Mouse (Mus musculus): ENCODE measurements at regions not wholly inside any gene's neighbourhood (a gene's known extent, or its start where the extent isn't known, plus 50 kb on each side); places are given as distances from the start of the nearest gene placed in this dataset.
"Not testable (repeated sequence)": the region's sequence is repeated elsewhere in the genome, so short reads cannot be mapped to it uniquely, and the experiment has no call there.

DNA sequence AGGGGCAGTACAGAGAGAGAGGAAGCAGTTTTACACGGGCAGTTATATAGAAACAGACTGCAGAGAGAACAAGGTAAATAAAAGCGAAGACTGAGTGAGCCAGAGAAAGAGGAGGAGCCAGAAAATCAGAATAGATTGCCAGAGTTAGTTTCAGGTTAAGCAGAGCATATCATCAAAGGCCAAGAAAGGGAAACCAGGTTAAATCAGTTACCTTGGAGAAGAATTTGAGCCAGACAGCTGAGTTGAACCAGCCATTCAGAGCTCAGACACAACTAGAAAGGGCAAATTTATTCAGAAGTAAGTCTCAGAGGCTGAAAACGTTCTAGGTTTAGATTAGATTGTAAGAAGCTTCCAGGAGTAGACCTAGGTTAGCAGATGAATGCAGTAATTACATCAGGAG lies 858.6 kb downstream of the Adgrl3 start:
- no peak for DNase-seq

DNA sequence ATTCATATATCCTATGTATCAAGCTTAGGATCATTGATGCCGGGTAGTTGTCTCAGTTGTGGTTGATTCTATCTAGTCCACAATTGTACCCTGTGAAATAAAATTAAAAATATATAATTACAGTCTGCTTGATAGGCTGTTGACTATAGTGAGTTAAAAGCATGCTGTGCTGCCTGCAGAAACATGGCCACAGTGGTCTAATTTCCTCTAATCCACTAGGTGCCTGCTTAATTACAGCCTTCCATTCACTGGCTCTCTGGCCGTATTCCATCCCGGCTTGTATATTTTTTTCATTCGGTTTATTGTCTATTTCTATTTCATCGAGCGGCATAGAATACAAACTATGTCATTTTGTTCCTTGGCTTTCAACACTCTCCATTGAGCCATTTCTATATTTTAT lies 873.4 kb downstream of the Adgrl3 start:
- DNase-seq, result no peak

DNA sequence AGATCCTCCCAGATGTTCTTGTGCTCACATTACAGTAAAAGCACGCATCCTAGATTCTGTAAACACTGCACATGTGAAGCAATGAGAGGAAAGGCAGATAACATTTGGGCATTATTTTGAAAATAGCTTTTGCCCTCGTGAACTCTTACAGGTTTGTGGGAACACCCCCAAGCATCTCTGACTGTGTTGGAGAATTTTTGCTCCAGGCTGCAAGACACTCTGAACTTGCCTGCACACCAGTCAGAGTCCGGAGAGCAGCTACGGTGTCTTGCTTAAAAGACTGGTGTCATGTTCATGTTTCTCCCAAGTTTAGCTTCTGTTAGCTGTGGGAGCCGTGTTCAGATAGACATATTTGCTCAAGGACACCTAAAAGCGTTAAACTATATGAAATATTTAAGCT lies 889.4 kb downstream of the Adgrl3 start:
- no peak for DNase-seq

DNA sequence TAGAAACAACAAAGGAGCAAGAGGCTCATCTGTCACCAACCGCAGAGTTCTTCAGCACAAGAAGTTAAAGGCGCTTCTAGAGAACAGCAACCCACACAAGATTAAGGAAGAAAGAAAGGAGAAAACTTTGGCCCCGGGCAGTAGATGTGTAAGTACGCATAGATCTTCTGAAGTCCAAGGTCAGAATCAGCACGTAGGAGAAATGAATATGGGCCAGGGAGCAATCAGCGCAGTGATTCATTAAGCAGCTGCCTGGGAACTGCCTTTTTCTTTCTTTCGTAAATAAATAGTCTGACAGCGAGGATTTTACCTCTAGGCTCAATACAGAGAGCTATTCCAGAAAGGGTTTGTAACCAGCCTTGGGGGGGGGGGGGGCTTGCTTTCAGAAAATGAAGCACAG lies 890.0 kb downstream of the Adgrl3 start:
- DNase-seq, result peak; percentile 11 to 13

DNA sequence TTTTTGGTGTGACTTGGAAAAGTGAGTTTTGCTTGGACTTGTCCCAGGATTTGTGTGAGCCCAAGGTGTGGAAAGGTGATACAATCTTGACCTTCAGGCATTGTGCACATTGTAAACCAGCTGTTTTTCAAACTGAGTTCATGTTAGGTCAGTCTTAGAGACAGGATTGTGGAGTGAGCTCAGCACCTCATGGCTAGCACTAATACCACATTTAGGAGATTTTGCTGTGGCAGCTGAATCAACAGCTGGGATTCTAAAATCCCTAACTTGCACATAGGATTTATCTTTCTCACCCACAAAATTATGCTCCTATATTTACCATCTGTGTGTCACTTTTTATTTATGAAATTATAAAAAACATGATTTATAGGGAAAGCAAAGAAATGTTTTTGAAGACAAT lies 896.7 kb downstream of the Adgrl3 start:
- no peak for DNase-seq

DNA sequence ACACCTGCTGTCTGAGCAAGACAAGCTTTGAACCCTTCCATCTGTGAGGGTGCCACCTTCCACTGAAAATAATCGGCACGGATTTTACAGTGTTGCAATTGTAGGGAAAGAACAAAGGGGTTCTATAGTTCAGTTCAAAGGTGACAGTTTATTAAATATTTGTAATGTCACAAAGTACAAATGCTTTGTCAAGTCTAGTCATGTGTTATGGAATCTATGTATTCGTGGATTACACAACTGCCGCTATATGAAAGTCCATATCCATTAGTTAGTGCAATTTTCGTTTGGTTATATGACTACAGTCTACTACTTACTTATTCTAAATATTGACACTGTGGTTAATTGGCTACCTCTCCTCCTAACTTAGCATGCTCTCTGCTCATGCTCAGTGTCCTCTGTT lies 920.9 kb downstream of the Adgrl3 start:
- DNase-seq, result no peak

DNA sequence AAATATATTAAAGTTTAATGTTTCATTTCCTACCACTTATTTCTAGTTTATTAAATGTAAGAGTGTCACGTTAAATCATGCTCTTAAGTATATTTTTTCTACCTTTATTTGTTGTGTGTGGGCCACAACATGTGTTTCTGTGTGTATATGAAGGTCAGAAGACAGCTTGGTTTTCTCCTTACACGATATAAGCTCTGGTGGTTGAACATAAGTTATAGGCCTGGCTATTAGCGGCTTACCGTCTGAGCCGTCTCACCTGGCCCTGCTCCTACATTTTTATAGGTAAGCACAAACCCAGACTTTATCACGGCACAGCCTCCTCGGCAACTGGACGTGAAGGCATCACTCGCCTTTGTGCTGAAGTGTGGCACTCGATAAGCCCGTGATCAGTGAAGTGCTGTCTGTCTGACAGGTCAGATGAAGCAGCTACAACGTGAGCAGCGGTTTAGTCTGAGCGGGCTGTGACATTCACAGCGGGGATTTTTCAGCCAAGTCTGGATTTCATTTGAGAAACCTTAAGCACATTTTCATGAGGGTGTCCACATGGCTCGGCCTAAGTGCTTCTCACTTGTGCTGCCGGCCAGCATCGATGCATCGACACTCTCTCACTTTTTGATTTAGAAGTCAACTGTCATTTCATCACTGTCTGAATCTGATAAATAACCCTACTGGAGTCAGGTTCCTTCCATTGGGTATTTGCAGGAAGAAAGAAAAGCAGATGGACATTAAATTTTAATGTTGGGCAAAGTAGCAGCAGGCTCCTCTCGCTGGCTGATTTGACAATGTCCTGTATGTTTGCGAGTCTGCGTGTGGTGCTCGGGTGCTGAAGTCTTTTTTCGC lies 950.0 kb downstream of the Adgrl3 start:
- DNase-seq, result no peak

DNA sequence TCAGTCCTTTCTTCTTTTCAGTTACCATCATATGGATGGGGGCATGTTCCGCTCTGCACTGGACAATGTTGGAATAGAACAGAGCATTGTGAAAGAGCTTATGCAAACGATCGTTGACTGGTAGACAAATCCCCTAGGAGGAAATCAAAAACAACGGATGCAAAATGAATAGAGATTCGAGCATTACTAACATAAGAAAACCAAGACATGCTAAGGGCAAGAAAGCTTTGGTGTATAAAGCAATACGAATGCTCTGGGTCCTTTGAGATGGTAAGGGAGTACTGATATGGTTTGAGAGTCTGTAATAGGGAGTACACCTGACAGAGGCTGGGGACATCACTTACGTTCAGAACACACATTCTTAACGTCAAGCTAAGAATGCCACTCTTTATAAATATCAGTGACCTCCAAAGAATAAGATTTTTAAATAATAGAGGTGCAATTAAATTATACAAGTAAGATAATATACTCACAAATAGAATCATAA lies 950.6 kb downstream of the Adgrl3 start:
- no peak for DNase-seq

DNA sequence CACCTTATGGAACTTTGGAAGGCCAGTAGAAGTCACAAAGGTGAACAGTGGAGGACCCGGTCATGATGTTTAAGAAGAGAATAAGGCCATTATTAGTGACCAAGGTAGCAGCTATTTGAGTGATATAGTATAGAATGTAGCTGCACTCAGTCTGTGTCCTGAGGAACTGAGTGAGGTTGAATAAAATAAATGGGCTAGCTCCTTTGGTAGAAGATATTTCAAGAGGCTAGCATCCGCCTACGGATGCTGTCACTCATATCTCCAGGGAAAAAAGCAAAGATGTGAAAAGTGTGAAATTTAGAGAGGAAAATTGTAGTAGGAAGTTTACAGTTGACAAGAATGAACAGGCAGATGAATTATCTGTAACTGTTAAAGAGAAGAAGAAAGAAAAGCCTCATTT lies 956.6 kb downstream of the Adgrl3 start:
- DNase-seq, result no peak

DNA sequence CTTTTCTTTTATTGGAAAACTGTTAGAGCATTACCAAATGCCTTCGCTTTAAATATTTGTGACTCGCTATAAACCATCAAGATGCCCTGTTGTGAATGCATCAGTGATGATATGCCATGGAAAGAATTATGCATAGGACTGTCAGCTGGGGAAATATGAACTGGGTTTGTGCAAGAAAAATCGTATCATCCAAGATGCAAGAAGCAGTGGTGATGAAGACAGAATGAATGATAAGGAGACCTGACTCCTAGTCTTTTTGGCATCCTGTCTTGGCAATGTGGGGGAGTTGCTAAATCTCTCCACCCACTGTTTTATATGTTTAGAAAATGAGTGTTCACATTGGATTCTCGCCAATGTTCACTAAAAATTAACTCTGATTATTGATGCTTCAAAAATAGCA lies 963.4 kb downstream of the Adgrl3 start:
- DNase-seq, result no peak

DNA sequence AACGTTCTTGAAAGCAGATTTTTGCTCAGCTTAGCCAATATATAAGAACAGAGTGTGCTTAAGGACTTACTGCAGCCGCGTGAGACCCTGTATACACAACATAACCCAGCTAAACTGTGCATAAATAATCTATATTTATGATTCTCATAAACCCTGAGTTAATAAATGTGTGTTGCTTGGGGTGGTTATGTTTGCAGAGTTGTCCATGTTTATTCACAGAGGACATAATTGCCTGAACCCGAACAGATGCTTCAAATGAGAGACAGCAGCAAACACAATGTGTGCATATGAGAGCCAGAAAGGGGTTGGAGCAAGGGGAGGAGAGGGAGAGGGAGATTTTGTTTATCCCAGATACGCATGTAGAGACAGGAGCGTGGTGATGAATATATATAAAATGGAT lies 968.1 kb downstream of the Adgrl3 start:
- DNase-seq, result no peak

DNA sequence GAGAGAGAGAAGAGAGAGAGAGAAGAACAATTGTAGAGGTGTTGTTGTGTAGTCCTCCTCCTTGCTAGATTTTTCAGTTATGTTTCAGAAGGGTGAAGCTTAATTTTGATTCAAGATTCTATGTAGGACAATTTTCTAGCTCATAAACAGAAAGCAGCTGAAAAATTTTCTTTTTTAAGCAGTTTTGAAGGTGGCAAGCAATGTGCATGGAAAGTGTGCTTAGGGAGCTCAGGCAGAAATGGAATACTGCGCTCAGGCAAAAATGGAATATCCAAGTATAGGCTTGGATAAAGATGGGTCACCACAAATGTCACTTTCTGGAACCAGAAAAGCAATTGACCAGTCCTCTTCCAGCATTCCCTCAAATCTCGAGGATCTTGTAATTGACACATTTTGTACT lies 988.0 kb downstream of the Adgrl3 start:
- DNase-seq, result no peak

DNA sequence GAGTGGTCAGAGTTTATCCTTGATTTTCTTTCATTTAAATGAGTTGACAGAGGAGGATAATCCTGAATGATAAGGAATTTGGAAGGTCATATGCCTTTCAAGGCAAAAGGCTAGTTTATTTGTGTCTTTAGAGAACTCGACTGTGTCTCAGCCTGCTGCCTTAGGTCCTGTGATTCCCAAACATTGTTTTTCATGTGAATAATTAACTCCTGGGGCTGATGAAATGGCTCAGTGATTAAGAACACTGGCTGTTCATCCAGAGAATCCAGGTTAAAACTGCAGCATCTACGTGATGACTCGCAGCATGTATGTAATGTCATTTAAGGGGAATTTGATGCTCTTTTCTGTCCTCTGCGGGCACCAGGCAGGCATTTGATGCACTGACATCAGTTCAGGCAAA lies 1004.2 kb downstream of the Adgrl3 start:
- peak in 1 of 2 experiments; percentile 1 for DNase-seq

DNA sequence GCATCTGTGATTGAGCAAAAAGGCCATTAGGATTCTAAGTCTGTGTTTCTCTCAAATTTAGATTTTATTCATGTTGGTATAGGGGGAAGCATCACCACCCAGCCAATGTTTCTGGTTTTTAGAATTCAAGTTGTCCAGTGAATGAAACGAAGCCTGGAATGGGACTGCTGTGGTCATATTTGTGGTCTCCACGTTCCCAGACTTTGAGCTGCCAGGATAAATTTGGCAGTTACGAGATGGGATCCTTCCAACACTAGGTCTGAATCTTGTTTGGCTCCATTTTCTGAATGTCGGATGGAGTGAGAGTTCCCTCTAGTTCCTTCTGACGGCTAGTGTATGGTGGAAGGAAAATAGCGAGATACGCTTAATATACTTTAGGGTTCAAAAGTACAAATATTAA lies 1014.8 kb downstream of the Adgrl3 start:
- no peak for DNase-seq

DNA sequence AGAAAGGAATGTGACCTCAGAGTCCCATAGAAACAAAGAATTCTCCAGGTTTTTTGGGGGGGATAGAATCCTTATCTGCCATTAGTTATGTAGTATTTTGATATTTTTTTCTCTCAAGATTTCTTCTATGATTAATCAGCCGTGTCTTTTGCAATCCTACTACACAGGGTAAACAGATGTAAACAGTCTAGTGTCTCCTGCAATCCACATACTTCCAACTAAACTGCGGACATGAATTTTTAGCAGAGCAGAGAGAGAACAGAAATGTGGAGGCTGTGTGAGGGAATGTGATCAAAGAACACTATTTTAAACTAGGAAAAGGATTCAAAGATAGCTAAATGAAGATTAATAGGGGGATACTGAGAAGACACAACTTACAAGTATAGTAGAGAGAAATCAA lies 1026.2 kb downstream of the Adgrl3 start:
- DNase-seq, result no peak

DNA sequence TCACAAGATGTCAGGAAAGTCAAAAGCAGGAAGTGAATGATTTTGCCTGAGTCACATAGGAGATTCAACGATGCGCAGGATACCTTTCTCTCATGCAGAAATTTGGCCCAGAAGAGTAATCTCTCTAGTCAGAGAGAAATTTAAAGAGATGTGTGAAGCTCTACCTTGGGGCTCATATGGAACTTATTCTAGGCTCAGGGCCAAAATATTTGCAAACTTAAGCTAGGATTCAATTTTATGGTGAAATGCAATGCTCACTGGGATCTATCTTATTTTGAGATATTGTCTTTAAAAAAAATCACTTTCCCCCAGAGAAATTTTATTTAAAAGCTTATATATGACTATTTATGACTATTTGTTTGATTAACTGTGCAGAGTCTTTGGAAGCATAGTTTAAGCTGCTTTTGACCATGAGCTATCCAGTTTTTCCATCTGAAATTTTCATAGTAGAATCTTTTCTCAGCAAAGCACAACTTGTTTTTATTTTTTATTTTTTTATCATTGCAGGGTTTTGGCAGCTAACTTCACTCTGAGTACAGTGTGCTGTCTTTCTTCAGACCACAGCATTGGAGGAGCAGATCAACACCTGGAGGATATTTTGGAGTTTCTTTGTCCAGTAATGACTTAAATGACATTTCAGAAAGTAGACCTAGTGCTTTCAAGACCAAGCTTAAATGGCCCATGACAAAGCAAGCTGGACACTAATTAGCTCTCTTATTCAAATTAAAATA lies 1039.3 kb downstream of the Adgrl3 start:
- DNase-seq, result no peak

DNA sequence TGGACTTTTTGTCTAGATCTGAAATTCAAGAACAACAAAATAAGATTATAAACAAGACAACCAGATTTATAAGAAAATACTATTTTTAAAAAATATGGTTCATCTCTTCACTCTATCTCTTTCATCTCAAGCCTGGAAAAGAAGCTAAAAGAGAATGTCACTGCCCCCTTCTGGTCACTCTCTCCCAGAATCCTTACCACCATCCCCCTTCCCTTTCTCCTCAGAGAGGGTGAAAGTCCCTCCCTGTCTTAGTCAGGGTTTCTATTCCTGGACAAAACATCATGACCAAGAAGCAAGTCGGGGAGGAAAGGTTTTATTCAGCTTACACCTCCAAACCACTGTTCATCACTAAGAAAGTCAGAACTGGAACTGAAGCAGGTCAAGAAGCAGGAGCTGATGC lies 1040.7 kb downstream of the Adgrl3 start:
- peak; percentile 6 to 7 for DNase-seq

DNA sequence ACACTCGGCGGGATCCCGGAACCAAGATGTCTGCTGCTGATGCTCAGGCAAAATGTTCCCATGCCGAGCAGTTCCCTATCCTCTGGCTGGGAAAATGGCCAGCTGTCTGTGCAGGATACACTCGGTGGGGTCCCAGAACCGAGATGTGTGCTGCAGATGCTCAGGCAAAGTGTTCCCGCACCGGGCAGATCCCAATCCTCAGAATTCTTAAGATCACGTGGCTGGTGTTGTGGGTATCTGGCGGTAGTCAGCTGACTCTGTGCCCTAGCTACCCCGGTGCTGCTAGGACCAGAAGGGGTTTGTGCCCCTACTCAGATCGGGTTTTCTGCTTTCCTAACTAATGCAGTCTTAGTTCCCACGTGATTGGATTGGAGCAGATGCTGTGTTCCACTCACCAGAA lies 1049.3 kb downstream of the Adgrl3 start:
- DNase-seq, result not testable (repeated sequence)

DNA sequence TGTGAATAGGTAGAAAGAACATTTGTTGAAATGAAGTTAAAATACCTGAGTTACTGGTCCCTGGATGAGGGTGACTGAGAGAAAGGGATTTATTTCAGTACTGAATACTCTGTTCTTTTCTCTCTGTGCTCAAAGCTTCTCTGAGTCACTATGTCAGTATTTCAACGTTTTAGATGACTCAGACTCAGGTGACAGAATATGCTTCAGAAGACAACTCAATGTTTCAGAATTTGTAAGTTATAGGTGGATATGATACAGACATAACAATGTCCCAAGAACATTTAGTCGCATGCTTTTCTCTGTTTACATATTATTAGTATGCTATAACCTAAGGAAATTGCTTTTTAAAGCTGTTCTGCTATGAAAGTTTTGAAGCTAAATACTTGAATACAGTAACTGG lies 1069.5 kb downstream of the Adgrl3 start:
- DNase-seq, result no peak

DNA sequence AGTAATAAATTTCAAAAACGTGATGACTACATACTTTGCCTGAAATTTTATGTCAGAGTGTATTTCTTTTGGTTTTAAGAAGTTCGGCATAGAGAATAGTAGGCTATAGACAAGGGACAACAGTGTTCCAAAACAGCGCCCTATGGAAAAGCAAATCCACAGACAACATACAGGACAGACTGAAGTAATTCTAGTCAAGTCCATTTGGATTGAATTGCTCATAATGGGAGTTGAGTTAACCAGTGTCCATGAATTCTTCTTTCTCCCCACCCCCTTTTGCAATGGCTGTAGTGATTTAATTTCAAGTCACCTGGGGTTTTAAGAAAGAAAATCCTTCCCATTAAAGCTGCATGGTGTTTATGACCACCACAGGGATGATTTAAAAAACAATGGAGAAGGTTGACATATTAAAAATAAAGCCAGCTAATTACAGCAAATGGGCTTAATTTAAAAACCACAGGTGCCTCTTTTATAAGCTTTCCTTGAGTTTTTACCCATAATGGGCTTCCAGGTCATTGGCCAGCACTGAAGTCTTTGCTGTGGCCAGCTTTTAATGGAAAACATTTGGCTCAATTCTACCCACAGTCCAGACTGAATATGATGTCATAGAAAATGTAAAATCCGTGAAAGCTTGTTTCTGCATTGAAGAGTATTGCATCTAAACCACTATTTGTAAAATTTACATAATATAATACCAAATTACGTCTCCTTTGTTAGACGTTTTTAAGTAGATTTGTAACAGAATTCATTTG lies 1083.3 kb downstream of the Adgrl3 start:
- DNase-seq, result no peak

DNA sequence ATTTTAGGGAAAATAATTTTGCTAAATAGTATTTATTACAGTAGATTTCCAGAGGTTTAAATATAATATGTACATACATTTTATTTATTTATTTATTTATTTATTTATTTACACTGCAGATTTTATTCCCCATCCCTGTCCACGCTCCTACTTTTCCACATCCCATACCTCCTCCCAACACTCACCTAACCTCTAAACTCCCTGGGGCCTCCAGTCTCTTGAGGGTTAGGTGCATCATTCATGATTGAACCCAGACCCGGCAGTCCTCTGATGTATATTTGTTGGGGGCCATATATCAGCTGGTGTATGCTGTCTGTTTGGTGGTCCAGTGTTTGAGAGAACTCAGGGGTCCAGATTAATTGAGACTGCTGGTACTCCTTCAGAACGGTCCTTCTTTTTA lies 1083.9 kb downstream of the Adgrl3 start:
- no peak for DNase-seq

DNA sequence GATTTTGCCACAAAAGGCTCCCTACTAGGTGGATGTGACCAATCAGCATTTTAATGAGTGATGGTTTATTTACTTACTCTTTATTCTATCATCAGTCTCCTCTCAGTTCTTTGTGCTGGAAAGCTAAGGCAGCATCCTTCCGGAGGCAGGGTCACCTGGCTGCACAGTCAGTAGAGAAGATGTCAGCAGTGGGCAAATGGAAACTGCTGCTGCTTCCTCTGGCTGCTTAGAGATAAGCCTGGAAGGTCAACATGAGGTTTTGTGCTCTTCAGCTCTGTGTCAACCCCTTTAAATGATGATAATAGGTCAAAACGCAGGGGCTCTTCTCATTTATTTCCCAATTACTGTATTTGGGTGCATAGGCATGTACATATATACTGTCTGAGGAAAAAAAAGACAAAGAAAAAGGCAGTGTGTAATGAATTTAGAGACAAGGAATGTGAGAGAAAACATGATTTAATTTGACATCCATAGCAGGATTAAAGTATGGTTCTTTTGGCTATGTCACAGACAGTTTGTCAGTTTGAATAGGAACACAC lies 1106.1 kb downstream of the Adgrl3 start:
- no peak for DNase-seq

DNA sequence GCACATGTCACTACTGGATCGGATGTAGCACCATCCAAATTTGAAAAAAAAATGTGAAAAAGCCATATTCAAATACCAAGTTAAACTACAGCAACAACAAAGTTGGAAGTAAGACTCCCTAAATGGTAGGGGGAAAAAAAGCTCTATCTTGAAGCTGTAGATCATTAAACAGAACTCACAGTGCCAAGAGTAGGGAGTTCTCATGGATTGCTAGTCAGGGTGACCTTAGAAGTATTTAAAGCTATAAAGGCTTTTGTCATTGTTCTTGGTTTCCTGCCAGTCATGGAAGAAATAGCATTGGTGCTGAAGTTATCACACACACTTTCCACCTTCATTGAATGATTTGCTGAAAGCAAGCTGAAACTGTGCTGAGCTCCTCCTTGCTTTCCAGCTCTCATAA lies 1122.1 kb downstream of the Adgrl3 start:
- DNase-seq, result no peak
